Mouse (Mus musculus): ENCODE results near the gene Btbd10. TPM values are rescaled to one million over a fixed set of nuclear protein-coding genes. Genes with fewer than 3 reads are reported as not detected.

The Btbd10 gene
- total RNA-seq (2021): 10 to 100 TPM; 60.5 to 62.9 TPM
- long read RNA-seq, transcript Btbd10-203 (9 exons, 2,394 nt): minor isoform, 14 of 87 reads
- long read RNA-seq, transcript Btbd10-202 (8 exons, 2,384 nt): minor isoform, 16 of 87 reads
- long read RNA-seq, transcript Btbd10-201 (11 exons, 2,581 nt): major isoform, 29 of 87 reads
- long read RNA-seq, partial matches to known transcripts: 3 of 87 reads
- long read RNA-seq, other reads (novel, unspliced or antisense): 25 of 87 reads

GRCm38 (mm10) chr7:113368746-113369619 is at the start of gene Btbd10:
Gene Btbd10, minus strand, starts transcription at chr7:113369392.
- peak; percentile 93 to 98 for DNase-seq (ENCODE audit: low spot score in 2 of 2)

- no peak for DNase-seq (ENCODE audit: low spot score in 2 of 2)
Measured at GRCm38 (mm10) chr7:113416536-113416935, 47.3 kb upstream of the Btbd10 start.

GRCm38 (mm10) chr7:113415256-113415655 is 46.1 kb upstream of the Btbd10 start:
- DNase-seq (ENCODE audit: low spot score in 2 of 2): no peak

- no peak for DNase-seq (ENCODE audit: low spot score in 2 of 2)
Measured at GRCm38 (mm10) chr7:113408712-113409111, 39.5 kb upstream of the Btbd10 start.

- no peak for DNase-seq (ENCODE audit: low spot score in 2 of 2)
Measured at GRCm38 (mm10) chr7:113398083-113398482, 28.9 kb upstream of the Btbd10 start.

GRCm38 (mm10) chr7:113396661-113397060 is 27.5 kb upstream of the Btbd10 start:
- no peak for DNase-seq (ENCODE audit: low spot score in 2 of 2)

GRCm38 (mm10) chr7:113391619-113392018 is 22.4 kb upstream of the Btbd10 start:
- DNase-seq (ENCODE audit: low spot score in 2 of 2): no peak

- DNase-seq (ENCODE audit: low spot score in 2 of 2): no peak
Measured at GRCm38 (mm10) chr7:113388470-113388869, 19.3 kb upstream of the Btbd10 start, which contains the start of gene Pth. Gene Pth, minus strand, starts transcription at chr7:113388570.

GRCm38 (mm10) chr7:113377875-113378658 is 8.9 kb upstream of the Btbd10 start:
- DNase-seq (ENCODE audit: low spot score in 2 of 2): peak; percentile 58 to 80

GRCm38 (mm10) chr7:113372682-113373081 is 3.5 kb upstream of the Btbd10 start:
- DNase-seq (ENCODE audit: low spot score in 2 of 2): no peak

- peak; percentile 44 to 80 for DNase-seq (ENCODE audit: low spot score in 2 of 2)
Measured at GRCm38 (mm10) chr7:113369620-113370340, 588 bp upstream of the Btbd10 start.

- DNase-seq (ENCODE audit: low spot score in 2 of 2): no peak
Measured at GRCm38 (mm10) chr7:113367440-113367839, 1.8 kb downstream of the Btbd10 start.

- no peak for DNase-seq (ENCODE audit: low spot score in 2 of 2)
Measured at GRCm38 (mm10) chr7:113349089-113349488, 20.1 kb downstream of the Btbd10 start.

- DNase-seq (ENCODE audit: low spot score in 2 of 2): no peak
Measured at GRCm38 (mm10) chr7:113347694-113348093, 21.5 kb downstream of the Btbd10 start.

GRCm38 (mm10) chr7:113347271-113347670 is 21.9 kb downstream of the Btbd10 start:
- peak; percentile 84 to 93 for DNase-seq (ENCODE audit: low spot score in 2 of 2)

GRCm38 (mm10) chr7:113335250-113335649 is 33.9 kb downstream of the Btbd10 start:
- DNase-seq (ENCODE audit: low spot score in 2 of 2): no peak

GRCm38 (mm10) chr7:113334036-113334435 is 35.2 kb downstream of the Btbd10 start:
- no peak for DNase-seq (ENCODE audit: low spot score in 2 of 2)

- DNase-seq (ENCODE audit: low spot score in 2 of 2): no peak
Measured at GRCm38 (mm10) chr7:113320128-113320527, 49.1 kb downstream of the Btbd10 start.

GRCm38 (mm10) chr7:113311784-113312183 is 57.4 kb downstream of the Btbd10 start:
- DNase-seq (ENCODE audit: low spot score in 2 of 2): peak; percentile 40 to 71

GRCm38 (mm10) chr7:113310136-113310535 is 59.1 kb downstream of the Btbd10 start:
- DNase-seq (ENCODE audit: low spot score in 2 of 2): no peak

GRCm38 (mm10) chr7:113297813-113298212 is 71.4 kb downstream of the Btbd10 start:
- no peak for DNase-seq (ENCODE audit: low spot score in 2 of 2)

Data from layer of hippocampus, adult 18-20 months (tissue).